In genomic region chr6:83341387-83341786, GRCm38 (mm10) we compare ENCODE assay signal across 17 mouse cellular contexts. TPM values are rescaled to one million over a fixed set of nuclear protein-coding genes. Genes with fewer than 3 reads are reported as not detected.
A peak's percentile ranks its signal among the peaks of the same experiment; 100 is the strongest.
DNase-seq lines count a peak whose midpoint lies in the region; ATAC-seq and TF ChIP-seq lines count a peak whose summit lies in the region.
"Had no signal": no experiment of that assay in that cellular context is flagged by ENCODE, and none has a peak within 500 bp of the region (broad histone marks: within the 10 kb centered on the region; RNA-seq: fewer than 3 reads in every experiment).

No protein-coding gene starts in this region.

- peak overlapping the region; percentile 39; the same call in 1 of the 2 replicates for H3K27ac ChIP-seq in testis, adult 2 months (ENCODE audit: control insufficient read depth, insufficient read depth, low read depth, low read length)
- H3K27ac ChIP-seq: embryonic facial prominence, embryonic 12.5 days; forebrain, embryonic 15.5 days; heart, embryonic 15.5 days; hindbrain, embryonic 10.5 days; hindbrain, embryonic 14.5 days; intestine, embryonic 15.5 days had no signal

- no peak for TF ChIP-seq CTCF in testis, adult 2 months (IDR thresholded peaks at IDR 0.05; ENCODE audit: control insufficient read depth, insufficient read depth, insufficient replicate concordance, low read depth, low read length)

- no peak overlapping the region for H3K4me3 ChIP-seq in testis, adult 2 months (ENCODE audit: control insufficient read depth, low read depth, low read length)
- H3K4me3 ChIP-seq: embryonic facial prominence, embryonic 12.5 days; forebrain, embryonic 15.5 days; heart, embryonic 15.5 days; hindbrain, embryonic 10.5 days; intestine, embryonic 15.5 days had no signal

- ATAC-seq in cerebellum, adult (ENCODE audit: insufficient number of reproducible peaks, low FRiP score, low TSS enrichment) = no peak
- ATAC-seq: forebrain, embryonic 15.5 days; intestine, embryonic 15.5 days had no signal

- H3K36me3 ChIP-seq in testis, adult 2 months (ENCODE audit: control insufficient read depth, insufficient read depth, low read length) = no peaks in the 10 kb centered on the region; the same call in none of the 2 replicates

- no peaks in the 10 kb centered on the region for H3K4me1 ChIP-seq in testis, adult 2 months (ENCODE audit: control insufficient read depth, insufficient read depth, low read length)
- H3K4me1 ChIP-seq: embryonic facial prominence, embryonic 12.5 days; forebrain, embryonic 15.5 days; heart, embryonic 15.5 days; hindbrain, embryonic 10.5 days; intestine, embryonic 15.5 days had no signal

- peak; percentile 58 to 61 for DNase-seq in adrenal gland, postnatal 36 days
- DNase-seq in adrenal gland, adult 18-20 months (ENCODE audit: low spot score in 2 of 2) = no peak
- DNase-seq in cerebellum, postnatal 14 days = peak; percentile 71
- no peak for DNase-seq in testis, postnatal 10 days (ENCODE audit: low spot score)
- DNase-seq: gastrocnemius, postnatal 36 days; heart, adult 18-20 months; heart, postnatal 14 days; kidney, adult 18-20 months had no signal

- no peaks in the 10 kb centered on the region for H3K27me3 ChIP-seq in testis, adult 2 months (ENCODE audit: control insufficient read depth, insufficient read depth, low read length)
- H3K27me3 ChIP-seq: CH12.LX; embryonic facial prominence, embryonic 12.5 days; forebrain, embryonic 15.5 days; heart, embryonic 15.5 days; intestine, embryonic 15.5 days had no signal

- TF ChIP-seq POLR2A in testis, adult 2 months (IDR thresholded peaks at IDR 0.05; ENCODE audit: control insufficient read depth, low read depth, low read length) = no peak

RNA-seq across cellular contexts. Expression of gene Bola3, which starts 7.6 kb away (rescaled TPM):
- total RNA-seq in adrenal gland, postnatal 36 days (2021) = 100 to 1,000 TPM; 177 to 218 TPM
- total RNA-seq in adrenal gland, adult 18-20 months (2021) = 100 to 1,000 TPM; 257 to 284 TPM
- polyA plus RNA-seq in testis, adult 2 months (2012; rRNA removed) = 64.3 and 68.3 TPM in 2 replicates

RNA-seq across cellular contexts. Expression of gene Mob1a, which starts 15.6 kb away (rescaled TPM):
- total RNA-seq in adrenal gland, postnatal 36 days (2021) = 10 to 100 TPM; 76.4 to 78.4 TPM
- 10 to 100 TPM; 67.7 to 79.2 TPM for total RNA-seq in adrenal gland, adult 18-20 months (2021)
- polyA plus RNA-seq in testis, adult 2 months (2012; rRNA removed) = 9.4 and 12.2 TPM in 2 replicates

RNA-seq across cellular contexts. Expression of gene Mthfd2, which starts 15.7 kb away (rescaled TPM):
- total RNA-seq in adrenal gland, postnatal 36 days (2021) = 10 to 100 TPM; 19.1 to 40.5 TPM
- total RNA-seq in adrenal gland, adult 18-20 months (2021) = 10 to 100 TPM; 12.3 to 24.1 TPM
- 13.9 and 15.4 TPM in 2 replicates for polyA plus RNA-seq in testis, adult 2 months (2012; rRNA removed)

Comparison
In these comparisons a context has a peak if more than half of its experiments do, and no peak if none do; other contexts are left out.
1. DNase-seq: peak in adrenal gland, postnatal 36 days (2 of 2) and cerebellum, postnatal 14 days (2 of 2); none in adrenal gland, adult 18-20 months (0 of 2) and testis, postnatal 10 days (single experiment).